Mouse (Mus musculus) forebrain, postnatal 0 days (tissue): ENCODE data around the gene Arhgap21. TPM values are rescaled to one million over a fixed set of nuclear protein-coding genes. Genes with fewer than 3 reads are reported as not detected.
A peak's percentile ranks its signal among the peaks of the same experiment; 100 is the strongest.

ENCODE experiments used
- ATAC-seq: fragments of 200-750 bp; cut with Nextera tagmentation; 2 replicates; pipeline ENCODE4 v1.8.0; 2017; ENCODE audit warnings: mild to moderate bottlenecking, moderate library complexity
- DNase-seq: peaks from one replicate; pipeline ENCODE4 v3.0.0-alpha.2; 2015
- H3K27ac ChIP-seq: fragments of 300-500 bp; sonication (generic); 2 replicates; pipeline ENCODE4 v1.5.1; 2014; ENCODE audit warnings: low read depth, mild to moderate bottlenecking, antibody characterized with exemption, low read length, moderate library complexity, mixed read lengths
- H3K27me3 ChIP-seq: fragments of 300-500 bp; sonication (generic); 2 replicates; pipeline ENCODE4 v1.6.1; 2014; ENCODE audit warnings: mild to moderate bottlenecking, low read length, mixed read lengths; ENCODE audit not compliant: insufficient read depth
- H3K36me3 ChIP-seq: fragments of 300-500 bp; sonication (generic); 2 replicates; pipeline ENCODE4 v1.6.1; 2014; ENCODE audit warnings: mild to moderate bottlenecking, moderate library complexity; ENCODE audit not compliant: insufficient read depth
- H3K4me1 ChIP-seq: fragments of 300-500 bp; sonication (generic); 2 replicates; pipeline ENCODE4 v1.6.1; 2014; ENCODE audit warnings: antibody characterized with exemption; ENCODE audit not compliant: insufficient read depth
- H3K4me2 ChIP-seq: fragments of 300-500 bp; sonication (generic); 2 replicates; pipeline ENCODE4 v1.6.1; 2014; ENCODE audit warnings: low read depth, mild to moderate bottlenecking, moderate library complexity
- H3K4me3 ChIP-seq: fragments of 300-500 bp; sonication (generic); 2 replicates; pipeline ENCODE4 v1.5.1; 2014; ENCODE audit warnings: low read depth, low read length, mixed read lengths
- H3K9ac ChIP-seq: fragments of 300-500 bp; sonication (generic); 2 replicates; pipeline ENCODE4 v1.6.1; 2014; ENCODE audit warnings: mild to moderate bottlenecking
- H3K9me3 ChIP-seq: fragments of 300-500 bp; sonication (generic); 2 replicates; pipeline ENCODE4 v1.6.1; 2016; ENCODE audit warnings: low read length
- CTCF ChIP-seq: sonication (generic); IDR thresholded peaks from 2 replicates; pipeline ENCODE4 v1.5.1; 2016; ENCODE audit warnings: antibody characterized with exemption, control low read depth, low read depth
- WGBS: fragments of 180-500 bp; shearing (Covaris S2); extraction: QIAGEN DNeasy Blood & Tissue Kit; methylation state at CpG from one replicate; pipeline ENCODE4 v1.1.7; 2014; 5-methylcytosine and 5-hydroxymethylcytosine counted together
- polyA plus RNA-seq: library from polyadenylated mRNA; unstranded; fragments of >200 nt; fragmentation: Nextera tagmentation; extraction: Ambion mirVana; gene quantifications from 2 replicates; pipeline ENCODE4 v1.2.1, GENCODE M21; 2015
- total RNA-seq: library from RNA; depleted of rRNA; stranded (reverse); fragments of >200 nt; gene quantifications from 2 replicates; pipeline ENCODE4 v1.2.3, GENCODE M21; 2014

The Arhgap21 gene
- total and polyA plus RNA-seq, 2 experiments from 2014 or later, result 24.9 to 99.1 TPM

DNA sequence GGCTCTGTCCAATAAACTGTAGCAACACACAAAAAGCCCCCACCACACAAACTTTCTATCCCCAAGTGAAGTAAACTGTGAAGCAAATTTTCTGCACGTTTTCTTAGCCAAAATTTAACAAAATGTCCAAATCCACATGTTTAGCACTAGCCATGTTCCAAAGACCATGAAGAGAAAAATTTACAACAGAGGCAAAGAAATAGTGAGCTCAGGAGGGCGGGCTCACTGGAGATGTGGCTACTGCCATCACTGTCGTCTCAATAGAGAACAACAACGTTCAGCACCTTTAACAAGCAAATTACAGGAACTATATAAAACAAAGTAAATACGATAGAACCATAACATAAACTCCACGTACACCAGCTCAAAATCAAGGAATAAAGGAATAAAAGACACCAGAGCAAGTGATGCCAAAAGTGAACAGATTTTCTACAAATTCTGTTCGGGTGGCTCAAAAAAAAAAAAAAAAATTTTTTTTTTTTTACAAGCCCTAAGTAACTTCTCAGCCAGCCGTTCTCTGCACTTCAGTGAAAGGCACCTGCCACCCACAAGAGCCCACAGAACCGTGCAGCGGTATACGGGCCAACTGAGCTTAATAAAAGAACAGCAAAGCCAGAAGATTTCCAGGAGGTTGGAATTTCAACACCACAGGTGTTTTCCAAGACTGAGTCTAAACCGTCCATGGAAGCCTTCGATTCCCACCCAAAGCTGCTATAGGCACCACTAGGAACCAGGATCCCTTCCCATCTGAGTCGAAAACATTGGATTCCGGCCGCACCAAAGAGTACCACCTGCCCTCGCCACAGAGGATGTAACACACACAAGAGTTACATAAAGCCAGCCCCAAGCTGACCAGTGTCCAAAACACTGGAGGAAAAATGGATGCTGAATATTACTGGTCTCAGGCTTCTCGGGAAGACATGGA is 2.2 kb downstream of the Arhgap21 start:
- H3K9ac ChIP-seq, result peak overlapping the region; percentile 96
- H3K4me1 ChIP-seq, result peaks cover 24% of the 10 kb centered on the region
- no peak for TF ChIP-seq CTCF
- H3K9me3 ChIP-seq, result no peaks in the 10 kb centered on the region
- peak; percentile 43 for DNase-seq
- 7% methylated on average over 18 of the region's 18 CpGs for WGBS
- H3K27ac ChIP-seq, result peak overlapping the region; percentile 100; the same call in 1 of the 2 replicates
- H3K4me2 ChIP-seq, result peak overlapping the region; percentile 90
- H3K27me3 ChIP-seq, result no peaks in the 10 kb centered on the region
- H3K36me3 ChIP-seq, result no peaks in the 10 kb centered on the region
- peak overlapping the region; percentile 93 for H3K4me3 ChIP-seq
- no peak for ATAC-seq

GRCm38 (mm10) chr2:20965361-20965760 is 3.3 kb downstream of the Arhgap21 start:
- peak overlapping the region; percentile 96; the same call in 1 of the 2 replicates for H3K9ac ChIP-seq
- no peak for ATAC-seq
- H3K27ac ChIP-seq, result no peak overlapping the region
- 42% methylated on average over 3 of the region's 3 CpGs for WGBS
- peaks cover 33% of the 10 kb centered on the region for H3K4me1 ChIP-seq
- H3K9me3 ChIP-seq, result no peaks in the 10 kb centered on the region
- DNase-seq, result no peak
- no peaks in the 10 kb centered on the region for H3K36me3 ChIP-seq
- no peak for TF ChIP-seq CTCF
- H3K27me3 ChIP-seq, result no peaks in the 10 kb centered on the region
- peak overlapping the region; percentile 93 for H3K4me3 ChIP-seq
- peak overlapping the region; percentile 90 for H3K4me2 ChIP-seq

GRCm38 (mm10) chr2:20964461-20964860 is 4.2 kb downstream of the Arhgap21 start:
- H3K4me2 ChIP-seq, result peak overlapping the region; percentile 90
- ATAC-seq (no peak), DNase-seq (no peak)
- peak overlapping the region; percentile 16 for H3K4me3 ChIP-seq
- H3K27me3 ChIP-seq, result no peaks in the 10 kb centered on the region
- H3K9ac ChIP-seq, result no peak overlapping the region
- H3K27ac ChIP-seq, result no peak overlapping the region
- no peaks in the 10 kb centered on the region for H3K9me3 ChIP-seq
- H3K36me3 ChIP-seq, result no peaks in the 10 kb centered on the region
- peaks cover 39% of the 10 kb centered on the region for H3K4me1 ChIP-seq
- TF ChIP-seq CTCF, result no peak

DNA sequence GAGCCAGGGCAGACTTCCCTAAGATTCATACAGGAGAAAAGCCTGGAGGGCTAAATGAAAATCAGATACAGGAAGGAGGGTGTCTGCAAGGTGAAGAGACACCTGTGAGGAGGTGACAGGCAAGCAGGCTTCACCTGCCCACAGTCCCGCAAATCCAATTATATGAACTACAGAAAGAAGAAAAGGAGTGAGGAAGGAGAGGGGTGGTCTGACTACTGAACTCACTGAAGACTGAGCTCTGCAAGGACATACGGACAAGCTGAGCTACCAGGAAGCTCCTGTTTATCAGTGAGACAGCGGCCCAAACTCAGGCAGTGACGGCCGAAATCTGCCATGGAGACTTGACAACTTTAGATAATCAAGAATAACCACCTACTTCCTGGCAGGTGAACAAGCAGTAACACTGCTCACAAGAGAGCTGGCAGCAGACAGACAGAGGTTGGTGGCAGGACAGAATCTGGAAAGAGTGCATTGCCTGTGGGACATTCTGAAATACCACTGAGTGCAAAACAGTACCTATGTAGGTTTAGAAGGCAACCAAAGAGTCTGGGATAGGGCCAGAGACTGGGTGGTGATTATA is 5.4 kb downstream of the Arhgap21 start:
- peak overlapping the region; percentile 17 for H3K4me3 ChIP-seq
- H3K9ac ChIP-seq, result peak overlapping the region; percentile 2; the same call in 1 of the 2 replicates

DNA sequence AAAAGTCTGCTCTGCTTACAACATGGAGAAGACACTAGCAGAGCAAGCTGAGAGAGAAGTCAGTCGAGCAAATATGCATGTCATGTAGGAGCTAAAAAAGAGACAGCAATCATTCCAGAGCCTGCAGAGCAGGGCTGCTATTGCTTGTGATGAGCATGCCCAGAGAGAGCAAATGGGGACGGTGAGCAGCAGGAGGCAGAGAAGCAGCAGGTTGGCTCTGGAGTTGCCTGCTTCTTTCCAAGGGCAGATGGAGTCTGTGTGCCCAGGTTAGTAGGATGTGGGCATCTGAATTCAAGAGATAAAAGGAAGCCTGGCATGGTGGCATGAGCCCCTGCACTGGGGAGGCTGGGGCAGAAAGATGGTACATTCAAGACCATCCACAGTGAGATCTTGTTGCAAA is 6.4 kb downstream of the Arhgap21 start:
- no peak for TF ChIP-seq CTCF
- peak overlapping the region; percentile 35 for H3K27ac ChIP-seq
- H3K27me3 ChIP-seq, result no peaks in the 10 kb centered on the region
- H3K36me3 ChIP-seq, result no peaks in the 10 kb centered on the region
- H3K4me1 ChIP-seq, result peaks cover 39% of the 10 kb centered on the region
- H3K4me3 ChIP-seq, result peak overlapping the region; percentile 21
- DNase-seq (peak; percentile 50), ATAC-seq (peak; percentile 64)
- peak overlapping the region; percentile 41 for H3K9ac ChIP-seq
- WGBS, result 10% methylated on average over 2 of the region's 2 CpGs
- peak overlapping the region; percentile 52 for H3K4me2 ChIP-seq
- H3K9me3 ChIP-seq, result no peaks in the 10 kb centered on the region

More for the DNA sequence above, 5.4 kb downstream of the Arhgap21 start:
- DNase-seq (no peak), ATAC-seq (no peak)
- H3K27ac ChIP-seq, result no peak overlapping the region
- H3K4me1 ChIP-seq, result peaks cover 39% of the 10 kb centered on the region
- no peaks in the 10 kb centered on the region for H3K9me3 ChIP-seq
- no peaks in the 10 kb centered on the region for H3K27me3 ChIP-seq
- 63% methylated on average over 5 of the region's 5 CpGs for WGBS
- no peaks in the 10 kb centered on the region for H3K36me3 ChIP-seq
- TF ChIP-seq CTCF, result no peak
- H3K4me2 ChIP-seq, result peak overlapping the region; percentile 52

GRCm38 (mm10) chr2:20961825-20962224 is 6.9 kb downstream of the Arhgap21 start:
- no peak for TF ChIP-seq CTCF
- ATAC-seq, result peak; percentile 28; the same call in 1 of the 2 replicates
- Histone ChIP-seq H3K9me3 (no peaks in the 10 kb centered on the region), H3K4me1 (peaks cover 39% of the 10 kb centered on the region), H3K27me3 (no peaks in the 10 kb centered on the region), H3K4me2 (peak overlapping the region; percentile 52), H3K27ac (peak overlapping the region; percentile 35; the same call in 1 of the 2 replicates), H3K9ac (peak overlapping the region; percentile 41), H3K36me3 (no peaks in the 10 kb centered on the region), H3K4me3 (peak overlapping the region; percentile 21)
- 13% methylated on average over 6 of the region's 6 CpGs for WGBS
- DNase-seq, result no peak

DNA sequence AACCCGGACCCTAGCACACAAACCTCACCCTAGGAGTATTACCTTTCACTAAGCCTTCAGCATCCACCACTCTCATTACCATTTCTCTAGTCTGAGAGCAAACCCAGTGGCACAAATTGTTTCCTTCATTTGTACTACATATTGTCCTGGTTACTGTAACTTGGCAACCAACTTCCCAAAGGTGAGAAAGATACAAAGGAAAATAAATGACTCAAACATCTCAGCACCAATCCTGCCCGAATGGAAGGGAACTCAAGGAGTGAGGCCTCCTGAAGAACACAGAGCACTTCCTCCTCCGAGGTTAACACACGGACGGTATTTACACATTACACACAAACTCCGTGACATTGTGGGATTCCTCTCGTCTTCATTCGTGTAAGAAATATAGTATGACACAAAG is 7.4 kb downstream of the Arhgap21 start:
- peak overlapping the region; percentile 32; the same call in 1 of the 2 replicates for H3K9ac ChIP-seq
- peak; percentile 49 for ATAC-seq
- peak overlapping the region; percentile 52 for H3K4me2 ChIP-seq
- H3K27ac ChIP-seq, result peak overlapping the region; percentile 22
- peak; percentile 37 for DNase-seq
- no peak for TF ChIP-seq CTCF
- no peaks in the 10 kb centered on the region for H3K36me3 ChIP-seq
- H3K27me3 ChIP-seq, result no peaks in the 10 kb centered on the region
- no peak overlapping the region for H3K4me3 ChIP-seq
- WGBS, result 17% methylated on average over 8 of the region's 8 CpGs
- H3K4me1 ChIP-seq, result peaks cover 39% of the 10 kb centered on the region
- H3K9me3 ChIP-seq, result no peaks in the 10 kb centered on the region
